Mouse (Mus musculus) hindbrain, embryonic 15.5 days (tissue): ENCODE measurements around the gene Tmc5. TPM values are rescaled to one million over a fixed set of nuclear protein-coding genes. Genes with fewer than 3 reads are reported as not detected.
A peak's percentile ranks its signal among the peaks of the same experiment; 100 is the strongest.

Experiments used
- ATAC-seq: fragments of 200-750 bp; cut with Nextera tagmentation; 2 replicates; pipeline ENCODE4 v1.8.0; 2017; ENCODE audit warnings: low read depth, moderate number of reproducible peaks, moderate TSS enrichment; ENCODE audit not compliant: low FRiP score
- H3K27ac ChIP-seq: fragments of 300-500 bp; sonication (generic); replicated peaks from 2 replicates; pipeline ENCODE4 v1.5.1; 2015; ENCODE audit warnings: mild to moderate bottlenecking, inconsistent platforms
- H3K27me3 ChIP-seq: fragments of 300-500 bp; sonication (generic); 2 replicates; pipeline ENCODE4 v1.6.1; 2015; ENCODE audit warnings: control low read depth, inconsistent platforms
- H3K36me3 ChIP-seq: fragments of 300-500 bp; sonication (generic); 2 replicates; pipeline ENCODE4 v1.6.1; 2015; ENCODE audit warnings: control low read depth, inconsistent platforms
- H3K4me1 ChIP-seq: fragments of 300-500 bp; sonication (generic); replicated peaks from 2 replicates; pipeline ENCODE4 v1.6.1; 2015; ENCODE audit warnings: control low read depth, inconsistent platforms
- H3K4me2 ChIP-seq: fragments of 300-500 bp; sonication (generic); 2 replicates; pipeline ENCODE4 v1.6.1; 2015; ENCODE audit warnings: moderate library complexity, mild to moderate bottlenecking, inconsistent platforms
- H3K4me3 ChIP-seq: fragments of 300-500 bp; sonication (generic); 2 replicates; pipeline ENCODE4 v1.5.1; 2015; ENCODE audit warnings: mild to moderate bottlenecking, inconsistent platforms
- H3K9ac ChIP-seq: fragments of 300-500 bp; sonication (generic); 2 replicates; pipeline ENCODE4 v1.6.1; 2015; ENCODE audit warnings: inconsistent platforms
- H3K9me3 ChIP-seq: fragments of 300-500 bp; sonication (generic); 2 replicates; pipeline ENCODE4 v1.6.1; 2016; ENCODE audit warnings: control low read depth, inconsistent platforms
- WGBS: fragments of 180-500 bp; shearing (Covaris S2); methylation state at CpG from one replicate; pipeline ENCODE4 v1.1.7; 2015; 5-methylcytosine and 5-hydroxymethylcytosine counted together
- polyA plus RNA-seq: library from polyadenylated mRNA; unstranded; fragments of >200 nt; fragmentation: Nextera tagmentation; extraction: Ambion mirVana; gene quantifications from 2 replicates; pipeline ENCODE4 v1.2.1, GENCODE M21; 2015

Gene Tmc5
- polyA plus RNA-seq, 1 experiment from 2014 or later: 0.14 TPM

DNA sequence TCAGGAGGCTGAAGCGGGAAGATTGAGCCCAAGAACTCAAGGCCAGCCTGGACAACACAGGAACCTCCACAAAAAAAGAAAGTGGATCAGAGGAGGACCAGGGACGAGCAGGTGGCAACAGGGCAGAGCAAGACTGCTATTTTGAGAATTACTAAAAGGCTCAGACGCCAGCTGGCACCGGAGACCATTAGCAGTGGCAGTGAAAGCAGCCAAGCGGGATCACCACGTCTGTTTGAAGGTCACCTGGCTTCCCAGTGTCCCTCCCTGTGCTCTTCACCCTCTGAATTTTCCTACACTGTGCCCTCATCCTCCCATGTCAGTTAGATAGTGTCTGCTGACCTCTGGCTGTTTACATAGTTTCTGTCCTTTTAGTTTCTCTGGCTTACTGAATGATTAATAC is 11.2 kb upstream of the Tmc5 start:
- Histone ChIP-seq H3K4me1 (peaks cover 14% of the 10 kb centered on the region), H3K9ac (no peak overlapping the region), H3K4me2 (no peak overlapping the region), H3K27me3 (no peaks in the 10 kb centered on the region), H3K27ac (no peak overlapping the region), H3K4me3 (no peak overlapping the region), H3K36me3 (no peaks in the 10 kb centered on the region), H3K9me3 (no peaks in the 10 kb centered on the region)
- WGBS: 55% methylated on average over 6 of the region's 6 CpGs
- ATAC-seq: no peak

- 91% methylated on average over 5 of the region's 5 CpGs for WGBS
- no peak overlapping the region for H3K27ac ChIP-seq
- ATAC-seq: no peak
- no peak overlapping the region for H3K4me3 ChIP-seq
- H3K36me3 ChIP-seq: no peaks in the 10 kb centered on the region
- no peak overlapping the region for H3K4me2 ChIP-seq
- no peak overlapping the region for H3K9ac ChIP-seq
- no peaks in the 10 kb centered on the region for H3K9me3 ChIP-seq
- H3K27me3 ChIP-seq: no peaks in the 10 kb centered on the region
- H3K4me1 ChIP-seq: peaks cover 34% of the 10 kb centered on the region
Measured at GRCm38 (mm10) chr7:118590726-118591305, 6.3 kb upstream of the Tmc5 start.

- no peak overlapping the region for H3K4me3 ChIP-seq
- peaks cover 9% of the 10 kb centered on the region; the same call in 1 of the 2 replicates for H3K27me3 ChIP-seq
- H3K27ac ChIP-seq: peak overlapping the region; percentile 83
- no peak overlapping the region for H3K9ac ChIP-seq
- WGBS: 31% methylated on average over 6 of the region's 6 CpGs
- H3K9me3 ChIP-seq: no peaks in the 10 kb centered on the region
- H3K4me1 ChIP-seq: peaks cover 36% of the 10 kb centered on the region
- no peaks in the 10 kb centered on the region for H3K36me3 ChIP-seq
- no peak for ATAC-seq
- no peak overlapping the region for H3K4me2 ChIP-seq
Measured at GRCm38 (mm10) chr7:118592146-118592545, 5.0 kb upstream of the Tmc5 start.

GRCm38 (mm10) chr7:118593567-118594407 is 3.3 kb upstream of the Tmc5 start:
- H3K27ac ChIP-seq: peak overlapping the region; percentile 83
- WGBS: 5% methylated on average over 9 of the region's 9 CpGs
- H3K27me3 ChIP-seq: peaks cover 16% of the 10 kb centered on the region; the same call in 1 of the 2 replicates
- H3K9ac ChIP-seq: no peak overlapping the region
- no peak overlapping the region for H3K4me3 ChIP-seq
- 0 out of 2 replicates have a peak overlapping the region, but pooled peaks have one; percentile 16 for H3K4me2 ChIP-seq
- H3K36me3 ChIP-seq: no peaks in the 10 kb centered on the region
- H3K4me1 ChIP-seq: peaks cover 42% of the 10 kb centered on the region
- H3K9me3 ChIP-seq: no peaks in the 10 kb centered on the region
- peak; percentile 85 for ATAC-seq

GRCm38 (mm10) chr7:118594611-118595010 is 2.5 kb upstream of the Tmc5 start:
- 31% methylated on average over 10 of the region's 10 CpGs for WGBS
- Histone ChIP-seq H3K36me3 (no peaks in the 10 kb centered on the region), H3K4me3 (no peak overlapping the region), H3K4me1 (peaks cover 42% of the 10 kb centered on the region), H3K9me3 (no peaks in the 10 kb centered on the region), H3K27me3 (peaks cover 16% of the 10 kb centered on the region; the same call in 1 of the 2 replicates), H3K9ac (no peak overlapping the region), H3K4me2 (peak overlapping the region; percentile 42; the same call in 1 of the 2 replicates), H3K27ac (peak overlapping the region; percentile 83)
- no peak for ATAC-seq

DNA sequence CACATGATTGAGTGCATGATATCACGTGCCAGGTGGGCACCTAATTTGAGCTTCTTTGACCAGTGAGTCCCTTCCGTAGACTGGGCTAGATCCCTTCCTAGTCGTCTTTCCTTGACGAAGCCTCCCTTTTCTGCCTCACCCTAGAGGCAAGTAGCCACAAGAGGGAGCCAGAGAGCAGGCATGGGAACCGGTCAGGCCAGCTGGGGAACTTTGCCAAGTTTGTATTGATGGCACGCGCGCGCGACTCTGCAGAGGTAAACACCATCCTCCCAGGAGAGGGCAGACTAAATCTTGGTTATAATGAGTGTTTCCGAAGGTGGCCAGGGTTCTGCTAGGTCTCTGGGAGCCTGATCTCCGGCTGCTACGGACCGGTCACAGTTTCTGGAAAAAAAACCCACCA is 1.9 kb upstream of the Tmc5 start:
- Histone ChIP-seq H3K9me3 (no peaks in the 10 kb centered on the region), H3K27ac (peak overlapping the region; percentile 83; the same call in 1 of the 2 replicates), H3K4me1 (peaks cover 42% of the 10 kb centered on the region), H3K4me3 (no peak overlapping the region), H3K36me3 (no peaks in the 10 kb centered on the region), H3K27me3 (peaks cover 16% of the 10 kb centered on the region; the same call in 1 of the 2 replicates), H3K9ac (no peak overlapping the region), H3K4me2 (peak overlapping the region; percentile 42)
- peak; percentile 36; the same call in 1 of the 2 replicates for ATAC-seq
- WGBS: 1% methylated on average over 14 of the region's 14 CpGs

DNA sequence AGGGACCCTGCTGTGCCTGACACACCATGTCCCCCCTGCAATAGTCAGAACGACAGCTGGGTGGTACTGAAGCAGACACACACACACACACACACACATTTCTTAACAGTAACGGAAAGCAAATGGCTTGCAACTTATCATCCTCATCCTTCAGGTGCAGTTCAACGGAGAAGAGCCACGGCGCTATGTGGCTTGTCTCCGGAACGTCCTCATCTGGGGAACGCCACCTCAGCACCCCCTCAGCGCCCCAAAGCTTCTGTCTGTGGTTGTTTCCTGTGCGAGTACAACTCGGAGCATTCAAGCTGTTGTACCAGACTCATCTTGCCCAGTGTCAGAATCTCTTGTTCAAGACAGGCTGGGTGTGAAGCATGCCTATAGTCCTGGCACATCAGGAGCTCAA is 826 bp upstream of the Tmc5 start:
- ATAC-seq: no peak
- H3K4me2 ChIP-seq: no peak overlapping the region
- WGBS: 63% methylated on average over 11 of the region's 11 CpGs

DNA sequence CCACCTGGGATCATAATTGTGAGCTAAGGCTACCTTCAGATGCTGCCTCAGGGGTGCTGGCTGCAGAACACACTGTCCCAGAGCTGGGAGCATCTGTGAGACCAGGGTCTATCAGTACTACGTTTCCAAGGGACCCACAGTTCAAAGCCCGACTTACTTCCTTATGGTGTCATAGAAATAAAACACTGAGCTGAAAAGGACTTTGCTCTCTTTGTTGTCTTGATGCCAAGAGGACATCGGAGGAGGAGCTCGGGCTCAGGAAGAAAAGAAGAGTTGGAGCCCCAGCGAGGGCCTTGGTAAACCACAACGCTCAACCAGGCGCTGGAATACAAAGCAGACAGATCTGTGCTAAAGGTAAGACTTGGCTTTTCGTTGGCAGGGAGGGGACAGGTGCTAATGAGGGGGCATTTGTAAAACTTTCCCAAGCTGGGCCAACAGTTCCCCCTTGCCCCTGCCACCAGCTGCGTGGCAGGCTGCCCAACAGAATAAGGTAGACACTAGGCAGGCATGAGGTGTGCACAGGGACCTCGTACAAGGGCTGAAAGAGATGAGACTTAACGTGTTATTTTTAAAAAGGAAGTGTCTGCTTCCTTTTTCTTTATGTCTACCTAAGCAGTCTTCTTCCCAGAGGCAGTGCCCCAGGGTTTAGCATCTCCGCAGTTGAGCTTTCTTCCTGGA is 3.0 kb downstream of the Tmc5 start:
- no peaks in the 10 kb centered on the region for H3K36me3 ChIP-seq
- no peak overlapping the region for H3K4me2 ChIP-seq
- no peak overlapping the region for H3K27ac ChIP-seq
- peaks cover 14% of the 10 kb centered on the region for H3K4me1 ChIP-seq
- H3K27me3 ChIP-seq: peaks cover 16% of the 10 kb centered on the region; the same call in 1 of the 2 replicates
- H3K9ac ChIP-seq: no peak overlapping the region
- H3K4me3 ChIP-seq: no peak overlapping the region
- H3K9me3 ChIP-seq: no peaks in the 10 kb centered on the region
- no peak for ATAC-seq
- 68% methylated on average over 12 of the region's 12 CpGs for WGBS

More for the DNA sequence above, 826 bp upstream of the Tmc5 start:
- Histone ChIP-seq H3K27me3 (peaks cover 16% of the 10 kb centered on the region; the same call in 1 of the 2 replicates), H3K9me3 (no peaks in the 10 kb centered on the region), H3K27ac (no peak overlapping the region), H3K9ac (no peak overlapping the region), H3K36me3 (no peaks in the 10 kb centered on the region), H3K4me3 (no peak overlapping the region), H3K4me1 (peaks cover 42% of the 10 kb centered on the region)

- H3K4me3 ChIP-seq: no peak overlapping the region
- no peak overlapping the region for H3K27ac ChIP-seq
- no peak overlapping the region for H3K4me2 ChIP-seq
- no peaks in the 10 kb centered on the region for H3K27me3 ChIP-seq
- no peak for ATAC-seq
- H3K9ac ChIP-seq: no peak overlapping the region
- no peaks in the 10 kb centered on the region for H3K36me3 ChIP-seq
- no peaks in the 10 kb centered on the region for H3K4me1 ChIP-seq
- WGBS: 84% methylated on average over 8 of the region's 8 CpGs
- no peaks in the 10 kb centered on the region for H3K9me3 ChIP-seq
Measured at GRCm38 (mm10) chr7:118604842-118605241, 7.7 kb downstream of the Tmc5 start.

- no peak overlapping the region for H3K4me3 ChIP-seq
- WGBS: 95% methylated on average over 7 of the region's 7 CpGs
- H3K27me3 ChIP-seq: no peaks in the 10 kb centered on the region
- no peaks in the 10 kb centered on the region; the same call in 1 of the 2 replicates for H3K4me1 ChIP-seq
- no peaks in the 10 kb centered on the region for H3K9me3 ChIP-seq
- H3K27ac ChIP-seq: no peak overlapping the region
- ATAC-seq: no peak
- no peak overlapping the region for H3K9ac ChIP-seq
- H3K4me2 ChIP-seq: no peak overlapping the region
- H3K36me3 ChIP-seq: no peaks in the 10 kb centered on the region
Measured at GRCm38 (mm10) chr7:118609815-118610214, 12.7 kb downstream of the Tmc5 start.

DNA sequence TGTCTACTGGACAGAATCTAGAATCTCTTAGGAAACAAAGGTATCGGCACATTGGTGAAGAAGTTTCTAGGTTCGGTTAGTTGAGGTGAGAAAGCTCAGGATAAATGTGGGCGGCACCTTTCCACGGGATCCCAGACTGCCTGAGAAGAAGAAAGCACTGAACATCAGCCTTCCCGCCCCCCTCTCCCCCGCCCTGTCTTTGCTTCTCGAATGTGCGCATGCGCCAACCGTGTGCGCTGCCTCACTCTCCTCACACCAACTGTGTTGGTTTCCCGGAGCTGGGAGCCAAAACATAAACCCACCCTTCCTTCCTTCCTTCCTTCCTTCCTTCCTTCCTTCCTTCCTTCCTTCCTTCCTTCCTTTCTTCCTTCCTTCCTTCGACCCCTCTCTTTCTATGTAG is 13.6 kb downstream of the Tmc5 start:
- Histone ChIP-seq H3K27me3 (no peaks in the 10 kb centered on the region), H3K9ac (no peak overlapping the region), H3K4me1 (no peaks in the 10 kb centered on the region; the same call in 1 of the 2 replicates), H3K9me3 (no peaks in the 10 kb centered on the region), H3K4me2 (no peak overlapping the region), H3K27ac (no peak overlapping the region), H3K36me3 (no peaks in the 10 kb centered on the region), H3K4me3 (no peak overlapping the region)
- no peak for ATAC-seq
- 89% methylated on average over 13 of the region's 13 CpGs for WGBS
